Mouse (Mus musculus): ENCODE results near the gene Gzmn. TPM values are rescaled to one million over a fixed set of nuclear protein-coding genes. Genes with fewer than 3 reads are reported as not detected.
"Not testable (repeated sequence)": the region's sequence is repeated elsewhere in the genome, so short reads cannot be mapped to it uniquely, and the experiment has no call there.

Gene Gzmn
- not detected for total RNA-seq (2021)
- long read RNA-seq: 0 reads

GRCm38 (mm10) chr14:56174499-56174898, at the start of gene Gzmn:
Gene Gzmn, minus strand, starts transcription at chr14:56174599.
- DNase-seq (ENCODE audit: low spot score in 2 of 2): no peak

GRCm38 (mm10) chr14:56211317-56211716, 36.9 kb upstream of the Gzmn start, which contains the start of gene Gzmf:
Gene Gzmf, minus strand, starts transcription at chr14:56211417.
- no peak for DNase-seq (ENCODE audit: low spot score in 2 of 2)

DNA sequence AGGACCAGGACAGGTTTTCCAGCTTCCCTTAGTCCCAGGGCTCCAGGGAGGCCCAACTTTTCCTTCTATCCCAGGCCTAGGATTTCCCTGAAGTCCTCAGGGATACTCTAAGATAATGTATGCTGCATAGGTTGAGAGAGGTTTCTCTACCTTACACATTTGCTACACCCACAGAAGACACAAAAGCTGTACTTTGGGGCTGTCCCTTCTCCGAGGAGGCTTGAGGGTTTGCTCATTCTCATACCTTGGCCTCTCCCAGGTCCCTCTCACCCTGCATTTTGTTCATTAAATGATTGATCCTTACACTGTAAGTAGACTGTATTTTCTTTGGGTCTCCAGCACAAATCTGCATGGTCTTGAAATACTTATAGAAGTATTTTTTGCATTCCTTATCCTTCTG, 31.2 kb upstream of the Gzmn start:
- DNase-seq (ENCODE audit: low spot score in 2 of 2): no peak

DNA sequence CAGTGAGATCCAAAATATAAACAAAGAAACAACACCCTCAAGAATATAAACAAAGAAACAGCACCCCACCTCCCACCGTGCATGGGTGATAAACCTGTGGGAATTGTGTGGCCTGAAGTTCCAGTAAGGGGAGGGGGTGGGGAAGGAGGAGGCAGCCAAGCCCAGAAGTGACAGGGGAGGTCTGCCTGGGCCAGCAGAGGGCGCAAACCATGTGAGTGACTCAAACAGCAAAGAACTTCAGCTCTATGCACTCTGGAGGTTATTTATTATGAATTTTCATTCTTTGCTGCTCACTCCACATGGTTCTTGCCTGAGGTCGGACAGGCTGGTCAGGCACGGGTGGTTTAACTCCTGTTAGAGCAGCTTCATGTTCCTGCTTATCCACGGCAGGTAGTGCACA, 30.6 kb upstream of the Gzmn start:
- DNase-seq (ENCODE audit: low spot score in 2 of 2): peak in 1 of 2 experiments; percentile 14

- DNase-seq (ENCODE audit: low spot score in 2 of 2): peak; percentile 18 to 82
These were observed 29.6 kb upstream of the Gzmn start for GRCm38 (mm10) chr14:56203975-56204374.

DNA sequence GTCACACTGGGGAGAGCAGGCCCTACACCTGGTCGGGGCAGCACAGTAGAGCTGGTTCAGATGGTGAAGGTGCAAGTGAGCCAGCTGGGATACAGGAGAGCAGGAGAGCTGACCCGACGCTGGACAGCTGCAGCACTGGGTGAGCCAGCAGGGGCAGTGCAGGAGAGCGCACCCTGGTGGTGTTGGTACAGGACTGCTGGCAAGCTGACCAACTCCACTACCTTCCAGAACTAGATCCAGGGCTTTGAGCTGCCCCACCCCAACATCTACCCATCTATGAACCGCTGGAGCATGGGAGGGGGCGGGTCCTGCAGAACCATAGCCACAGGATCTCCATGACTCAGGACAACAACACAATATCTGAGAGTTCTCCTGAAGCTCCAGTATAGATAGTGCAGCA, 12.5 kb upstream of the Gzmn start:
- no peak for DNase-seq (ENCODE audit: low spot score in 2 of 2)

GRCm38 (mm10) chr14:56186521-56186920, 12.1 kb upstream of the Gzmn start:
- no peak for DNase-seq (ENCODE audit: low spot score in 2 of 2)

GRCm38 (mm10) chr14:56177651-56178050, 3.3 kb upstream of the Gzmn start:
- DNase-seq (ENCODE audit: low spot score in 2 of 2): peak; percentile 13 to 39

- DNase-seq (ENCODE audit: low spot score in 2 of 2): peak; percentile 35 to 84
These were observed 1.0 kb downstream of the Gzmn start for GRCm38 (mm10) chr14:56173396-56173795.

- no peak for DNase-seq (ENCODE audit: low spot score in 2 of 2)
These were observed 1.7 kb downstream of the Gzmn start for GRCm38 (mm10) chr14:56172744-56173143.

- DNase-seq (ENCODE audit: low spot score in 2 of 2): peak in 1 of 2 experiments; percentile 53
These were observed 6.4 kb downstream of the Gzmn start for GRCm38 (mm10) chr14:56168009-56168408.

GRCm38 (mm10) chr14:56162109-56162508, 12.3 kb downstream of the Gzmn start:
- no peak for DNase-seq (ENCODE audit: low spot score in 2 of 2)

GRCm38 (mm10) chr14:56159479-56159878, 14.9 kb downstream of the Gzmn start, which contains the start of gene Gzmg:
Gene Gzmg, minus strand, starts transcription at chr14:56159579.
- DNase-seq (ENCODE audit: low spot score in 2 of 2): not testable (repeated sequence)

- DNase-seq (ENCODE audit: low spot score in 2 of 2): no peak
These were observed 19.1 kb downstream of the Gzmn start for GRCm38 (mm10) chr14:56155340-56155739.

- peak in 1 of 2 experiments; percentile 6 for DNase-seq (ENCODE audit: low spot score in 2 of 2)
These were observed 40.7 kb downstream of the Gzmn start for GRCm38 (mm10) chr14:56133675-56134074.

DNA sequence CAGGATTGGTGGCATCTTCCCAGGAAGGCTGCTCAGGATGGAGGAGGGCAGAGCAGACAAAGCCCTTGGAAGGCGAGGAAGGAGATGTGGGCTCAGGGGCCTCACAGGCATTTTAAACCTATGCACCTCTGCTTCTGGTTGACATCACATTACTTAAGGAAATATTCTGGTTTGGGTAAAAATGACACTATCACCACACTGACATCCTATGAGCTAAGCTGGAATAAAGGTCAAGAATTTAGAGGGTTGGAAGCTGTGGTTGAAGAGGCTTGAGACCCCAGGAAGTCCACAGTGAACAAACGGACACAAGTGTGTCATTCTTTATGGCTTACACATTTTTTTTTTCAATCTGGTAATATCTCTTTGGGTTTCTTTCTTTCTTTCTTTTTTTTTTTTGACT, 41.9 kb downstream of the Gzmn start, which contains the start of gene Gzmd:
TSS of gene Gzmd (minus strand) at position 101 of the 400 bp plus-strand sequence.
- not testable (repeated sequence) for DNase-seq (ENCODE audit: low spot score in 2 of 2)

DNA sequence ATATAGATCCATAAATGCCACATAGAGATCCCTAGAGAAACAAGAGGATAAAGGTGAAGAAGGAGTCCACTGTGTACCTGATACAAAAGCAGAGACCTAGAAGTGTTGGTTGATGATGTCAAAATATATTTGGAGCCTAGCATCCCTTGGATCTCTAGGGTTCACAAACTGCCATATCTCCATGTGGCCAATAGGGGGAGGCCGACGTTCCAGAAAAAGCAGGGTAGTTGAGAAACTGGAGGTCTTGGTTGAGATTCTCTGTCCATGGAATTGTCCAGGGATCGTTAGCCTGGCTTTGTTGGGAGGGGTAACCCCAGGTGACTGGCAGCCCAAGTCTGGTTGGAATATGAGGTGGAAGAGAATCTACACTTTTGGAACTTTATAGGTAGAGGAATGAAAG, 46.1 kb downstream of the Gzmn start:
- no peak for DNase-seq (ENCODE audit: low spot score in 2 of 2)

GRCm38 (mm10) chr14:56123516-56123915, 50.9 kb downstream of the Gzmn start:
- DNase-seq (ENCODE audit: low spot score in 2 of 2): no peak

- DNase-seq (ENCODE audit: low spot score in 2 of 2): no peak
These were observed 53.9 kb downstream of the Gzmn start, which contains the start of gene Gzme for GRCm38 (mm10) chr14:56120525-56120924. Gene Gzme, minus strand, starts transcription at chr14:56120625.

Measured in layer of hippocampus, adult 18-20 months (tissue).